Mouse (Mus musculus): Measurements from ENCODE around the gene Dmbx1. TPM values are rescaled to one million over a fixed set of nuclear protein-coding genes. Genes with fewer than 3 reads are reported as not detected.

The Dmbx1 gene
- total and polyA plus RNA-seq, 3 experiments: not detected

- intact Hi-C loops (cut with DNase I): no loop called here
Measured at GRCm38 (mm10) chr4:115962671-115963412, 23.1 kb upstream of the Dmbx1 start.

GRCm38 (mm10) chr4:115961991-115962390 lies 22.3 kb upstream of the Dmbx1 start:
- 24% methylated on average over 7 of the region's 7 CpGs for WGBS
- no peaks in the 10 kb centered on the region for H3K79me2 ChIP-seq (replicated peaks; ENCODE audit: control insufficient read depth, insufficient read depth, low read length)
- H3K27me3 ChIP-seq (ENCODE audit: control insufficient read depth, insufficient read depth, low read length): peaks cover 11% of the 10 kb centered on the region
- no peak for DNase-seq
- intact Hi-C loops (cut with DNase I): no loop called here
- no peak overlapping the region for H3K9ac ChIP-seq (ENCODE audit: low read depth, low read length)
- H3K27ac ChIP-seq: no peak overlapping the region
- no peak for TF ChIP-seq EP300 (IDR thresholded peaks at IDR 0.05; ENCODE audit: insufficient read depth, low read depth, low read length)
- TF ChIP-seq CTCF (IDR thresholded peaks at IDR 0.05): no peak
- no peak for TF ChIP-seq POLR2A (IDR thresholded peaks at IDR 0.05; ENCODE audit: insufficient read depth, low read depth, low read length)
- H3K4me3 ChIP-seq: no peak overlapping the region
- H3K36me3 ChIP-seq (ENCODE audit: control insufficient read depth, insufficient read depth, low read length): no peaks in the 10 kb centered on the region
- H3K4me1 ChIP-seq (ENCODE audit: control insufficient read depth, insufficient read depth, low read length): no peaks in the 10 kb centered on the region

More at GRCm38 (mm10) chr4:115962671-115963412, 23.1 kb upstream of the Dmbx1 start:
- Histone ChIP-seq H3K79me2 (replicated peaks; ENCODE audit: control insufficient read depth, insufficient read depth, low read length) (no peaks in the 10 kb centered on the region), H3K27ac (no peak overlapping the region), H3K27me3 (ENCODE audit: control insufficient read depth, insufficient read depth, low read length) (peaks cover 11% of the 10 kb centered on the region), H3K9ac (ENCODE audit: low read depth, low read length) (peak overlapping the region; percentile 70), H3K4me3 (peak overlapping the region; percentile 67), H3K4me1 (ENCODE audit: control insufficient read depth, insufficient read depth, low read length) (no peaks in the 10 kb centered on the region), H3K36me3 (ENCODE audit: control insufficient read depth, insufficient read depth, low read length) (no peaks in the 10 kb centered on the region)
- DNase-seq: peak; percentile 28 to 38
- under 1% methylated on average over 79 of the region's 79 CpGs for WGBS
- peak; percentile 14 for TF ChIP-seq CTCF (IDR thresholded peaks at IDR 0.05)
- no peak for TF ChIP-seq EP300 (IDR thresholded peaks at IDR 0.05; ENCODE audit: insufficient read depth, low read depth, low read length)
- no peak for TF ChIP-seq POLR2A (IDR thresholded peaks at IDR 0.05; ENCODE audit: insufficient read depth, low read depth, low read length)

DNA sequence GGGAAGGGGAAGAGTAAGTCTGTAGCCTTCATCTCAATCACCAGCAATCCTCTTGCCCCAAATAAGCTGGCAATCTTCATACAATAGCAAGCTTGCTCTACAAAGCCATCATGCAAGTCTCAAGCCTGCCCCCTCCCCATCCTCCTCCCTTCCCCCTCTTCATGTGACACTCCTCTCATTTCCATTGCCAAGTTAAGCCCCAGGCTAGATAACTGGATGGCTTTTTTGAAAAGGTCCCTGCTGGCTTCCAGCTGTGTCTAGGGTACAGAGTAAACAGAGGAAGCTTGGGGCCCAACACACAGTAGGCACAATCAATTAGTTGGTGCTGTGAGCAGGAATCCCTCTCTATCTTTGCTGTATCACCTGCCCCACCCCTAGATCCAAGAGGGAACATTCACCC lies 19.8 kb upstream of the Dmbx1 start:
- intact Hi-C loops (cut with DNase I): no loop called here
- TF ChIP-seq EP300 (IDR thresholded peaks at IDR 0.05; ENCODE audit: insufficient read depth, low read depth, low read length) (no peak), CTCF (IDR thresholded peaks at IDR 0.05) (no peak), POLR2A (IDR thresholded peaks at IDR 0.05; ENCODE audit: insufficient read depth, low read depth, low read length) (no peak)
- no peaks in the 10 kb centered on the region for H3K79me2 ChIP-seq (replicated peaks; ENCODE audit: control insufficient read depth, insufficient read depth, low read length)
- no peaks in the 10 kb centered on the region for H3K36me3 ChIP-seq (ENCODE audit: control insufficient read depth, insufficient read depth, low read length)
- no peak for DNase-seq
- peaks cover 11% of the 10 kb centered on the region for H3K27me3 ChIP-seq (ENCODE audit: control insufficient read depth, insufficient read depth, low read length)
- no peak overlapping the region for H3K9ac ChIP-seq (ENCODE audit: low read depth, low read length)
- no peak overlapping the region for H3K4me3 ChIP-seq
- H3K4me1 ChIP-seq (ENCODE audit: control insufficient read depth, insufficient read depth, low read length): no peaks in the 10 kb centered on the region
- no peak overlapping the region for H3K27ac ChIP-seq

DNA sequence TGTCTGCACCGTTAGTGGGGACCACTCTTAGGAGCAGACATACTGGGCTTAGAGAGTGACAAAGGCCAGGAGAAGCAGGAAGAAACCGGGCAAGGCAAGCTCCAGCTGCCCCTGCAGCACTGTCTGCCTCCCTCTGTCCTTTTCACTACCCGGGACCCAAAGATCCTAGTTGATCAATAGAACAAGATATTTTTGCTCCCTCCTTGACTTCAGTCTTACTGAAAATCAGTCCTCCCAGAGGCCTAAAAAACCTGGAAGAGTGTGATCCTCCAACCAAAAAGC lies 15.7 kb upstream of the Dmbx1 start:
- 16% methylated on average over 3 of the region's 3 CpGs for WGBS
- intact Hi-C loops (cut with DNase I): no loop called here
- Histone ChIP-seq H3K79me2 (replicated peaks; ENCODE audit: control insufficient read depth, insufficient read depth, low read length) (no peaks in the 10 kb centered on the region), H3K4me1 (ENCODE audit: control insufficient read depth, insufficient read depth, low read length) (no peaks in the 10 kb centered on the region), H3K36me3 (ENCODE audit: control insufficient read depth, insufficient read depth, low read length) (no peaks in the 10 kb centered on the region), H3K27me3 (ENCODE audit: control insufficient read depth, insufficient read depth, low read length) (no peaks in the 10 kb centered on the region; the same call in 1 of the 2 replicates), H3K4me3 (no peak overlapping the region), H3K27ac (no peak overlapping the region), H3K9ac (ENCODE audit: low read depth, low read length) (no peak overlapping the region)
- TF ChIP-seq CTCF (IDR thresholded peaks at IDR 0.05) (no peak), POLR2A (IDR thresholded peaks at IDR 0.05; ENCODE audit: insufficient read depth, low read depth, low read length) (no peak), EP300 (IDR thresholded peaks at IDR 0.05; ENCODE audit: insufficient read depth, low read depth, low read length) (no peak)
- DNase-seq: no peak

- Histone ChIP-seq H3K79me2 (replicated peaks; ENCODE audit: control insufficient read depth, insufficient read depth, low read length) (no peaks in the 10 kb centered on the region), H3K4me3 (no peak overlapping the region), H3K27ac (no peak overlapping the region), H3K9ac (ENCODE audit: low read depth, low read length) (no peak overlapping the region), H3K36me3 (ENCODE audit: control insufficient read depth, insufficient read depth, low read length) (no peaks in the 10 kb centered on the region), H3K4me1 (ENCODE audit: control insufficient read depth, insufficient read depth, low read length) (no peaks in the 10 kb centered on the region), H3K27me3 (ENCODE audit: control insufficient read depth, insufficient read depth, low read length) (no peaks in the 10 kb centered on the region; the same call in 1 of the 2 replicates)
- no peak for DNase-seq
- intact Hi-C loops (cut with DNase I): no loop called here
- TF ChIP-seq POLR2A (IDR thresholded peaks at IDR 0.05; ENCODE audit: insufficient read depth, low read depth, low read length): no peak
- no peak for TF ChIP-seq EP300 (IDR thresholded peaks at IDR 0.05; ENCODE audit: insufficient read depth, low read depth, low read length)
- no peak for TF ChIP-seq CTCF (IDR thresholded peaks at IDR 0.05)
- WGBS: 10% methylated on average over 19 of the region's 19 CpGs
Measured at GRCm38 (mm10) chr4:115954656-115955493, 15.1 kb upstream of the Dmbx1 start.

DNA sequence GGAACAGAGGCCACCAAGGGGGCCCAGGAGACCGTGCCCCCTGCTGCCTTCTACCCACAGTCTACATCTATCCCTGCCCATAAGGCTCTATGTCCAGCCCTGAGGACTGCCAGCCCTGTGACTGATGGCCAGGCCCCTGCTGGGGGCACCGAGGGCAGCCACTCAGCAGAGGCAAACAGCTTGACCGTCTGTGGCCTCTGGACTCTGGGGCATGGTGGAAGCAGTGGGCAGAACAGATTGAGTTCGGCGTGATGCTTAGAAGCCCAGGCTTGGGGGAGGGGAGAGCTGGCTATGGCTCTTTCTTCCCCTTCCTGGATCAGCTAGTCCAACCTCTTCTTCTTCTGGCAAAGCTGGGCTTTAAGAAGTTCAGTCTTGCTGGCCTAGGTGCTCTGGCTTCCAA lies 13.8 kb upstream of the Dmbx1 start:
- no peaks in the 10 kb centered on the region for H3K36me3 ChIP-seq (ENCODE audit: control insufficient read depth, insufficient read depth, low read length)
- H3K9ac ChIP-seq (ENCODE audit: low read depth, low read length): no peak overlapping the region
- intact Hi-C loops (cut with DNase I): no loop called here
- 48% methylated on average over 5 of the region's 5 CpGs for WGBS
- no peak for TF ChIP-seq CTCF (IDR thresholded peaks at IDR 0.05)
- no peak for TF ChIP-seq EP300 (IDR thresholded peaks at IDR 0.05; ENCODE audit: insufficient read depth, low read depth, low read length)
- TF ChIP-seq POLR2A (IDR thresholded peaks at IDR 0.05; ENCODE audit: insufficient read depth, low read depth, low read length): no peak
- no peaks in the 10 kb centered on the region for H3K79me2 ChIP-seq (replicated peaks; ENCODE audit: control insufficient read depth, insufficient read depth, low read length)
- H3K27ac ChIP-seq: no peak overlapping the region
- DNase-seq: no peak
- H3K4me1 ChIP-seq (ENCODE audit: control insufficient read depth, insufficient read depth, low read length): no peaks in the 10 kb centered on the region
- H3K27me3 ChIP-seq (ENCODE audit: control insufficient read depth, insufficient read depth, low read length): peaks cover 3% of the 10 kb centered on the region; the same call in 1 of the 2 replicates
- no peak overlapping the region for H3K4me3 ChIP-seq

Measured in heart, adult 2 months (tissue).